Mouse (Mus musculus) layer of hippocampus, postnatal 25 days (tissue): ENCODE measurements at regions not wholly inside any gene's neighbourhood (a gene's known extent, or its start where the extent isn't known, plus 50 kb on each side); places are given as distances from the start of the nearest gene placed in this dataset.
A peak's percentile ranks its signal among the peaks of the same experiment; 100 is the strongest.

Source experiments
- DNase-seq, 2 experiments: peaks; one replicate each; pipeline ENCODE4 v3.0.0; 2022; ENCODE audit warnings: mixed read lengths in 2 of 2, low spot score in 1 of 2; ENCODE audit errors: extremely low spot score in 1 of 2

DNA sequence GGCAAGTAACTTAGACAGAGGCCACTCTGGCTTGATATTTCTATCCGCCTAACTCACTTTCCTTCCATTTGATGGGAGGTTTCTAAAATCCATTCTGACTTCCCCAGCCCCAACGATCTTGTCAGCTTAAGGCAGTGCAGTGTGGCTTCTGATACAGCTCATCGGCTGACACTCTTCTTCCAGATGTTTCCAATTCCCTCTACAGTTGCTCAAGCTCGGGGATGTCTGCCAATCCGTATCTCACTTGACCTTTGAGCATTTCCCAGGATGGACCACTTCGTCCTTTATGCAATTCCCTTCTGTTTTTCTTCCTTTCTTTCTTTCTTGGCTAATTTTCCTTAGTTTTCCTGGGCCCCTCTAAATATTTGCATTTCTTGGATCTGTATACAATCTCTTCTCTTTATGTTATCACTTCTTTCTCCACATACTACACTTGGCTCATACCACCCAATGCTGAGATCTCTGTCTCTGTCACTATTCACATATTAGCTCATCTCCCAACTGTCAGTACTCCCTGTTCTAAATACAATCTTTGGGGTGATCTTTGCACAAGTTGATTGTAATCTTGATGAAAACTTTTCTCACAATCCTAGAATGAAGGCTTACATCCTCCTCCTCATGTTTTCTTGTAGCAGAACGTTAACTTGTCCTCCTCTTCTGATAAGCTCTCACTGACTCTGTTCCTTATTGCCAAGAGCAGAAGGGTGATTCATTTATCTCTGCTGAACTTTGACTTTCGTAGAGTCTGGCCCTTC, 2636.5 kb upstream of the Gm7489 start:
- DNase-seq: no peak

DNA sequence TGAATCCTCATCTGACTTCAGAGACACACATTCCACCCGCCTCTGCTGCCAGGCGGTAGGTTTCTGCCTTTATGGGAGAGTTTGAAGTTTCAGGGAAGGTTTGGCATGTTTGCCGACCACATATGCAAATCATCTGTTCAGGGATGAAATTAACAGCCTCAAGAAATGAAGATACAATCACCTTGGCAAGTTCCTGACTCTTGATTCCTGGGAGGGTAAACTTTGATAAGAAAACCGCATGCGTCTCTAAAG, 2636.0 kb upstream of the Gm7489 start:
- no peak for DNase-seq

DNA sequence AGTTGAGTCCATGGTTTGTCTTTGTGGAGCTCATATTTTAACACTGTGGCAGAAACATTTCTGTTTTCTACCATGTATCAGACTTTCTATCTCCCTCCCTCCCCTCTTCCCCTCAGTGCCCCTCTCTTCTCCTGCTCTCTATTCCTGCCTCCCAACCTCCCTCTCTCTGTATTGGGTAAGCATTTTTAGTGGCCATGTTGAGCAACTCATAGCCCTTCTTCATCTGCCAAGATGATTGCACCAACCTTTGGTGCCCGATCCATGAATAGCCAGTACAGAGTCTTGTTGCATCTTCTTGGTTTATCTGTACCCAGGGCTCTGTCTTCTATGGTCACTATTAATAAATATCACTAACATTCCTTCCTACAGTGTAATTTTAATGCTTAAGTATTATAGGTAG, 2630.6 kb upstream of the Gm7489 start:
- DNase-seq: no peak

DNA sequence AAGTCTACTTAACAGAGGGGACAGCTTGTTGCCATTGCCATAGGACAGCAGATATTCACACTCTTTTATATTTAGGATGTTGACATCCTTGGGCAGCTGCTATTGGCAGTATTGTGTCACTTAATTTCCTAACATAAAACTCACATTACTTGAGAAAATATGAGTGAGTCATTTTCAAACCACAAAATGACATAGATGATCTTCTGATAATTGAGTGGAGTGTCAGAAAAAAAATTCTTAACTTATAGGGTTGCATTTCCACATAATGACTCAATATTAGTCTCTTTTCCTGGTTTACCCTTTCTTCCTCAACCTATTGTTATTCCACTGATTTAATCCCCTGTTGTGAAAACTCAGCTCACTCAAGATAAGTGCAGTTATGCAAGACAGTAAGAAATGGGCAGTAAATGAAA, 2629.5 kb upstream of the Gm7489 start:
- DNase-seq: no peak

DNA sequence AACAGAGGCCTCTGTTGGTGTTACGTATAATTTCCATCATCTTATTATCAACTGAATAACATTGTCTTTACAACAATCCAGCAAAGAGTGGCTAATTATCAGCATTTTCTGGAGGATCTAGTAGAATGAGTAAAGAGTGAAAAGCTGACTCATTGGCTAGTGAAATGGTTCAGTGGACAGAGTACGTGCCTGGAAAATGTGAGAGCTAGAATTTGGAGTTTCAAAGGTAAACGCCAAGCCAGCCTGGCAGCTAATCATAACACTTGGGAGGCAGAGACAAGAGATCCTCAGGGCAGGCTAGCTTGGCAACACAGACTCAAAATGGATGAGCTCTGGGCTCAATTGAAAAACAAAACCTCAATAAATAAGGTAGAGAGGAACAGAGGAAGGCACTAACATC, 2628.0 kb upstream of the Gm7489 start:
- DNase-seq: no peak

DNA sequence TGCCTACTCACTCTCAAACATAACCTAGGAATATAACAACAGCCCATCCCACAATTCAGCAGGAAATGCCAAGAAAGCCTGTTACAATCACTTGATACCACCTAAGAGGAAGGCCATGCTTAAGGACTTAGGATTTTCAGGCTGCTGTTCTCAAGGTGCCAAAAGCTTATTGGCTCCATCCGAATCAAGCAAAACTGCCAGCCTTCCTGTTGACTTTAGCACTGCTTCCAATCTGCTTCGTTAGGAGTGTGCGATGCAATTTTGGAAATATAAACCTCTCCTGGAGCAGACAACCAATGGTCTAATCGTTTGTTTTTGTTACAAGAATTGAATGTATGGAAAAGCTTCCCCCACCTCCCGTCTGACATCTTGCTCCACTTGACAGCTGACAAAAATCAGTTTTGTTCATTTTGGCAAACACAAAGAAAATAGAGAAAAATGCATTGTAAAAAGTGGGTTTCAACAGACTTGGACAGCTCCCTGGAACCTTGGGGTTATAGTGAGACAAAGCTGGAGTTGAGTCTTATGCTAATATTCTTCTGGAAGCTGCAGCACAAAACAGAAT, 2620.0 kb upstream of the Gm7489 start:
- DNase-seq: no peak

DNA sequence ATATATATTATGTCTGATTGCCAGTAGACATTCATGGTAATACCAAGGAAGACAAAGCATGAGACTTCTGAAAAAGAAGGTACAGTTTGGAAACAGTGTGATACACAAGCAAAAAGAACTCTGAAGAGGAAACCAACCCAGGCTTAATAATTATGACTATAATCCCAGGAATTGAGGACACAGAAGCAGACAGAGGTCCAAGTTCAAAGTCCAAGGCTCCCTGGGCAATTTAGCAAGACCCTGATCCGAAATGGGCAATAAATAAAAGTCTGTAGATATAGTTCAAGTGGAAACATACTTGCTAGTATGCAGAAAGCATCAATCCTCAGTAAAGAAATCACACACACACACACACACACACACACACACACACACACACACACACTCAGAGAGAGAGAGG, 2618.7 kb upstream of the Gm7489 start:
- DNase-seq: no peak

DNA sequence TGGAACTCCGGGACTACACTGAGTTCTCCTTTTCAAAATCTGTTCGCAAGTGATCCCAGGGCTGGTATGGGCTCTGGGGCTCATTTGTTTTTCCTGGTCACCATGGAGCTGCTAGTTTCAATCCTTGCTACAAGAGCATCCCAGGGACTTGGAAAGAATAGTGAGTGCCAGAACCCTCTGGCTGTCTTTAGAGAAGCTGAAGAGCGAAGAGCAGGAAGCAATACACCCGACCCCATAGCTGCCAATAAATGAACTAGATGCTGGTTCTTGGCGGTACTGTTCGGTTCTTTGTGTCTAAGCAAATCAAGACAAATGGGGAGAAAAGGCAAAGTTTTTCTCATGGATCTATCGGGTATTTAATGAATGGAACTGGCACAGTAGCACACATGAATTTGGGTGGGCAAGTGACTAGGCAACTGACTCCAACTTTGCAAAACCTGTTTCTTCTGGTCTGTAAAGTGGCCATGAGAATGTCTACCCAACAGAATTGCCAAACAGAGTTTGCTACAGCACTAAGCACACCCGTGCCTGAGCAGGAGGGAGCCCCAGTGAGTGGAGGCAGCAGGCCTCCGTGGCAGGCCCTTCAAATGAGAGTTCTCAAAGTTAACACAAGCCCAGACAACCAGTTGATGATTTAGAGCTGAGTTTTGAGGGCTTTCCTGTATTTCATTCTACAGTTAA, 2612.9 kb upstream of the Gm7489 start:
- peak in 1 of 2 experiments; percentile 4 for DNase-seq

DNA sequence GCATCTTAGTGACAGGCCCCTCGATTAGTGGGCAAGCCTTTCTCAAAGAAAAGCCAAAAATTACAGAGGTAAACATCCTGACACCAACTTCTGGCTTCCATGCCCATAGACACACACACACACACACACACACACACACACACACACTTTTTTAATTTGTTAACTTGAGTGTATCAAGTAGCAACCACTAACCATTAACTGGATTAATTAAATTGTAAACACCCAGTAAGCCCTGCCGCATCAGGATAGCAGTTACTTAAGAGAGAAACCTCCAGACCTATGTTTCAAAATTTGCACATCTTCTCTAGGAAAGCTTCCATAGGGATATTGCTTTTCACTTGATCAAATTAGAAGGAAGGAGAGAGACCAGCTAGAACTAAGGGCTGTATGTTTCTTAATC, 2599.4 kb upstream of the Gm7489 start:
- DNase-seq: no peak

DNA sequence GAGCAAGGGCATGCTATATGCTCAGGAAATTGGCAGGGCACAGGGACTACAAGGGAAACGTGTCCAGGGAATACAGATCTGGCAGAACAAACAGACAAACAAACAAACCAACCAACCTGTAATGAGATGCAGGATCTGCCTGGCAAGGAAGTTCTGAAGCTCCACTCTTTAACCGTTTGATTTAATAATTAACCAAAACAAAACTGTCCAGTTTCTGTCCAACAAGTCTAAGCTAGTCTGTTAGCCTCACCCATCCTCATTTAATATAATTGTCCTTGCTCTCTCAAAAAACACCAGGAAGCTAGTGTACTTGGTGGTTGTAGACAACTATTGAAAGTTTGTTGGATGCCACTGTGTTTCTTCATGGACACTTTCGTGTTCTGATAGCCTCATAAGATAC, 2598.4 kb upstream of the Gm7489 start:
- DNase-seq: no peak

DNA sequence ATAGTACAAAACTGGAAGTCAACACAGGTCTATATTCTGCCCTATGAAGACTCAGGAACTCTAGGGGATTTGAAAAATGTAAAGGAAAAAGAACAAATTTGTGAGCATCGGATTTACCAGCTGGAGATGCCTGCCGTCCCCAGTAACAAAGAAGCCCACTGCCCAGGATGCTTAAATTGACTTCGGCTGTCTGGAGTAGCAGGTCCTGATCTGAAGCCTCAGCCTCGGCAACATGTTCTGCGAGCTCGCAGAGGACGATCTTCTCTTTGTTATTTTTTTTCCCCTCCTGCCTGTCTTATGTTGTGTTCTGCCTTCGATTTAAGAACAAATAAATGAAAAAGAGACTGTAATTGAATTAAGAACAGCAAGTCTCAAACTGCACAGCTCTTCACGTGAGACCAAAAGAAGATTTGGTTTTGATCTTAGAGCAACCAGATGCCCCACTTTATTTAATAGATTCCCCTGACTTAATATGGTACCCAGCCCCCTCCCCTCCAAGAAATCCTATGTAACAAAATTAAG, 2595.7 kb upstream of the Gm7489 start:
- DNase-seq: no peak

DNA sequence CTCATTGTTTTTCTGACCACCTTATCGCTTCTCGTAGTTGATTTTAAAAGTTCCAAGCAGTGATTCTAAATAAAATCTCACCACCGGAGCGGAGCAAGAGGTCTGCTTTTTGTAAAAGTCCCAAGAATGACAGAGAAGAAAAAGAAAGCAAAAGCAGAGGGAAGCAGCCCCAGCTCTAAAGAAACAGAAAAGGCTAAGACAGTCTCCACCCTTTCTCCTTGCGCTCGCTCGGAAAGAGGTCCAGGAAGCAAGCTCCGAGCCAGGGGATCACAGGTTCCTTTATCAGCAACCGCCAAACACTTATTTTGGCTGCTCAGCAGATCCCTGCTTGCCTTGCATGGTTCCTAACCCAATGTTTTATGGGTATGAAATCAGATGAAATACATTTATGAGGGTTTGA, 2594.8 kb upstream of the Gm7489 start:
- no peak for DNase-seq

DNA sequence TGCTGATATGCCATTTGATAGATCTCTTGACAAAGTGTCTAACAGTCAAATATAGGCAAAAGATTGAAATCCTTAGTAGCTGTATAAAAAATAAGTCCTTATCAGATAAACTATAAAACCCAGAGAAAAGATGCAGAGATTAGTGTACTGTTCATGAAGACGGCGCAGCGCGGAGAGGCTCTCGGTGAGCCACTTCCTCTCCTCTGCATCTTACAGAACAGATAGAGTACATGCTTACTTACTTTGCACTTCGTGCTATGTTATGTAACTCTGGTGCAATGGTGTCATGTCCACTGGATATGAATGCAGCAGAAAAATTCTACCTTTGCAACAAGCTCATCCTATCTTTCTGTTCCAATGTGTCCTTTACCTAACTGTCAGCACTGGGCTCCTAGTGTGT, 2593.5 kb upstream of the Gm7489 start:
- DNase-seq: no peak

DNA sequence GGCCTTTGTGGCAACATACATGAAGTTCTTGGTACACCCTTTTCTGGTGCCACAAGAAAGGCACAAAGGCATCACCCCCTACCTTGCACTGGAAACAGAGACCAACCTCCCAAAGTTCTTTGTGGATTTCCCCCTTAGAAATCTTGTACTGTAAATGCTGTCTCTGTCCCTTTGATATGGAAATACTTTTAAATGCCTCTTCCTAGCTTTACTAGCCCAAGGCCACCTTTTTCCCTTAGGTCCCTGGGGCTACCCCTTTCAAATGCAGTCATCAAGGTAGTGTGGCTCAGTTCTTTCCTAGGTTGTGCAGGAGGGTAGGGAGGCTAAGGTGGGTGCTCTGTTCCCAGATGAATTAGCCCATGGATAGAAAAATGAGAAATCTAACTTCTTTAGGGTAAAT, 2587.9 kb upstream of the Gm7489 start:
- DNase-seq: no peak

DNA sequence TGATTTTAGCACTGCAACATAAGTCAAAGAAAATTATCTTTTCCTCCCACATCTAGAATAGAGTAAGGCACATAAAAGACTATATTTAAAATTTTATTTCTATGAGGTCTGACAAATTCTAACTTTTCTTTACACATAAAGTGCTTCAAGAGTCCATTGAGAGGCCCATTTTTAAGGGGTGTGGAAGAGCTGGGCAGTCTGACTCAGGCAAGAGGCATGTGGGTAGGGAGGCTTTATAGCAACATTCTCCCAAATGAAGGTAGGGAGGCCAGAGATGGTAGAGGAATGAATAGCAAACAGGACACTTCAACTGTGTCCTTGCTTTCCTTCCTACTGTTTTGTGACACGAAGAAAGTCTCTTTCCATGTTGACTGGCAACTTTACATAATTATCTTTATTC, 2566.6 kb upstream of the Gm7489 start:
- DNase-seq: no peak

DNA sequence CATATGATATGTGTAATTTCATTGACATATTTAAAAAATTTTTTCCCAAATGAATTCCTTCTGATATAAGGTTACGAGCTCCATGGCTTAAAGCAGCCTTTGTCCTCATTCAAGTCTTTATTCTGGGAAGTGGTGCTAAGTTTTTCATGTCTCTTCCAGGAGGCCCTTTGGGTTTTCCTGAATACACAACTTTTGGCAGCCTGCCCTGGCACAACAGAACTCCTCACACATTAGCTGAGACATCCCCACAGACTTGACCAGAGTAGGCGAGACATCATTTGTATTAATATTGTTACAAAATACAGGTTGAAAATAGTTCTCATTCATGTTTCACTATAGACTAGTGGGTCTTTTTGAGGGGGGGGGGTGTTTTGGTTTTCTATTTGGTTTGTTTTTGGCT, 2565.9 kb upstream of the Gm7489 start:
- DNase-seq: peak in 1 of 2 experiments; percentile 3

DNA sequence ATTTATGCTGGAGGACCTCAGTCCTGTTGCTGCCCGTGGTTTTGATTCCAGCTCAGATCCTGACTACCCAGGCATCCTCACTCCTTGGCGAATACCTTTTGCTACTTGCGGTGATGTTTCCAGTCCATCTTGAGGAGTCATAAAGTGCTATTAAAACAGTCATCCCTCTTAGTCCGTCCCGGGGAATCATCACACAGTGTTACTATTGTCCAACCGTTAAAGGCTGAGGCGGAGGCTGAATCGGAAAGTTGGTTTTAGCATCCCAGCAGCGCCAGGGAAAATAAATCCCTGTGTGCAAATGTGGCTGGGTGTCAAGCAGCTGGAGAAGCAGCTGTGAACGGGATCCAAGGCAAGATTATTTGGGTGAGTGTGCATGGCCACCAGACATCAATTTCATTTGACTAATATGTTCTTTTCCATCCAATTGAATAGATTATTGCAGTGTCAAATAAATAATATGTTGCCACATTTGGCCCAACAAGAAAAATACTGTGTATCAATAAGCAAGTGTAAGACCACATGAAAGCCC, 2564.3 kb upstream of the Gm7489 start:
- DNase-seq: peak in 1 of 2 experiments; percentile 3

DNA sequence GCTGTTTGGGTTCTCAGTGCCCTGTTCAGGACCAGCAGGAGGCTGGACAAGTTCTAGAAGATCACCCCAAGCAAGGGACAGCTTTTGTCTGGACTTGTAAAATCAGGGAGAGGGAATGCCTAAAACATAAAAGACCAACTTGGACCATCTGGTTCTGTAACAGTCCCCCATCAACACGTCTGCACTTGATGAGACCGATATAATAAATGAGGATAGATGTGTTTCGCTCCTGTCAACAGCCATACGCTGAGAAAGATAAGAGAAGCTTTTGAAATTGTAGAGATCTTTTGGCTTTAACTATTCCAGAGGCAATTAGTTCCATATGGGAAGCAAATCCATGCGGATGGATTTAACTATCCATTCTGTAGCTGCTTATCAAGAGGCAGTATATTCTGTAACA, 2561.4 kb upstream of the Gm7489 start:
- DNase-seq: no peak

DNA sequence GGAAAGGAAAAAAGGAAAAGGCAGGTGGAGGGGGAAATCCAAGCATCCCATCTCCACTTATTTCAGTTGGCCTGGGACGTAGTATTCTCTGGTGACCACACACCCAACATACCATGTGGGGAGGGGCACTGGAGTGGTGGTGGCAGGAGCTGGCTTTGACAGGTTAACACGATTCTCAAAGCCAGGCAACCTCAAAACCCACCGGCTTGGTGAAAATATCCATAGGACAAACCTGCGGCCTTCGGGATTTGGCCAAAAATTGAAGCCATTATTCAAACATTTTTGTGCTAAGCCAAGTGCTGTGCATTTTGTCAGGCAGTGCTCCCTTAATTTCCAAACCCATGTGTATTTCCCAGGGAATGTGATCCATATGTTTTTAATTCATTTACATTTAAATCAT, 2560.5 kb upstream of the Gm7489 start:
- no peak for DNase-seq

DNA sequence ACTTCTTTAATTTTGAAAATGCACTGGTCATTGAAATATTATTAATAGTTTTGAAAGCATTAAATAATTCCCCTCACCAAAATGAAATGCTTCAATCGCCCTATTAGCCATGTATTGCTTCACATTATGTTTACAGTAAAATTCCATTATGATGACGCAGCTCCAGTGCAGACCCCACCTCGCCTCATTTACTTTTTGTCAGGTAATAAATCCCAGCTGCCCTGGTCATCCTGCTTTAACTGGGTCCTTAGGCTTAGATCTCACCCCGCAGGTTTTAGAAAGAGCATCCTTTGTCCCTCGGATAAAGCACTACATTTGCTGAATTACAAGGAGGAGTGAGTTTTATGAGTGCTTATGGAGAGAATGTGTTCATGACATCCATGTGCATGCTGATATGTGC, 2557.0 kb upstream of the Gm7489 start:
- DNase-seq: no peak

DNA sequence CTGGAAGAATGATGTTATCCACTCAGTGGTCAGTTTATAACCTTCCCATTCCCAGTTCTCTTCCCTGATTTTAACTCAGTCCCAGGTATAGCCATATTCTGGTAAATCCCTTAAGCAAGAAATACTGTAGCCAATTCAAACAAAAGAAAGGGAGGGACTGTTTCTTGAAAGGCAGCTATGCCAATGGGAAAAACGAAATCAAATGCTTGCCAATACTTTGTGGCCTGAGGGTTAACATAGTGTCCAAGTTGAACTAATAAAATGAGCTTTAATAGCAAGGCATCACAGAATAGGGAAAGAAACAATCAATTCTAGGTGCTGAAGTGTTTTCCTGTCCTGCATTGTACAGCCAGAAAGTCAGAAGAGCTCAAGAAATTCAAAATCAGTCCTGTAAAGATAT, 2548.3 kb upstream of the Gm7489 start:
- no peak for DNase-seq

DNA sequence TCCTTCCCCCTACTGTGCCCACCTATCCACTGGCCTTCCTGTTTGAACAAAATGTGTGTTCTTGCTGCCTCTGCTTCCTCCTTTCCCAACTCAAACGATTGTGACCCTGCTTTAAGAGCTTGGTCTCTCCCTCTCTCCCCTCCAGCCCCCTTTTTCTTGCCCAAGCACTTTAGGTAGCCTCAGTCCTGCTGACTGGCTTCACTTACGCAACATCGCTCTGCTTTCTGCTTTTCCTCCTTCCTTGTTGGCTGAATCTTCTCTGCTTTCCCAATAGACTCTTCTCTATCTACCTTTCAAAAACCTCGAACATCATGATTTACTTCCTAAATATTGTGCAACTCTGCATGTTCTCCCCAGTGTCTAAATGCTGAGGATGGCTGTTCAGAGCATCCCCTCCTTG, 2538.4 kb upstream of the Gm7489 start:
- no peak for DNase-seq
